Mouse (Mus musculus) heart, adult 2 months (tissue): Measurements from ENCODE around the gene Nup107.

Experiments used
- CTCF ChIP-seq: fragments of 200-600 bp; IDR thresholded peaks from 2 replicates; pipeline ENCODE4 v1.8.1; 2022; ENCODE audit warnings: antibody characterized with exemption, mild to moderate bottlenecking, moderate library complexity
- EP300 ChIP-seq: fragments of 200-500 bp; IDR thresholded peaks from 2 replicates; pipeline ENCODE4 v1.6.1; 2011; ENCODE audit warnings: low read depth, low read length, control low read depth; ENCODE audit not compliant: insufficient read depth
- POLR2A ChIP-seq: fragments of 200-500 bp; IDR thresholded peaks from 2 replicates; pipeline ENCODE4 v1.6.1; 2011; ENCODE audit warnings: mild to moderate bottlenecking, low read depth, low read length, control low read depth; ENCODE audit not compliant: insufficient read depth

- TF ChIP-seq POLR2A (no peak), CTCF (no peak), EP300 (no peak)
These were observed 80.2 kb downstream of the Nup107 start for GRCm38 (mm10) chr10:117712191-117712754.
